Mouse (Mus musculus): ENCODE data around the gene Jph3. TPM values are rescaled to one million over a fixed set of nuclear protein-coding genes. Genes with fewer than 3 reads are reported as not detected.

Gene Jph3
- total and polyA plus RNA-seq, 3 experiments, result 0.15 TPM; not detected in 2

DNA sequence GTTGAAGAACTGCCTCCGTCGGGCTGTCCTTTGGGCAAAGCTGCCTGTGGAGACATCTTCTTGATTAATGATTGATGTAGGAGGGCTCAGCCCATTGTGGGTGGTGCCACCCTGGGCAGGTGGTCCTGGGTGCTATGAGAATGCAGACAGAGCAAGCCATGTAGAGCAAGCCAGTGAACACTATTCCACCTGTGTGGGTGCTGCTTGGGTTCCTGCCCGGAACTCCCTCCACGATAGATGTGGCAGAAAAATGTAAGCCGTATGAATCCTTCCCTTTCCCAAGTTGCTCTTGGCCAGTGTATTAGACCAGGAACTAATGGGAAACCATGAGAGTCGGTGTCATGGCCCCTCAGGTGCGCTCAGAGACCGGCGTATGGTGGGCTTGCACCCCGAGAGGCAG is 11.3 kb downstream of the Jph3 start:
- Histone ChIP-seq H3K4me1 (ENCODE audit: control insufficient read depth in 1 of 2, insufficient read depth in 2 of 2, low read length in 2 of 2) (no peaks in the 10 kb centered on the region), H3K79me2 (ENCODE audit: control insufficient read depth, insufficient read depth, low read length, poor library complexity) (no peaks in the 10 kb centered on the region), H3K9ac (ENCODE audit: control insufficient read depth, low read depth, low read length, poor library complexity, severe bottlenecking) (no peak overlapping the region), H3K27ac (ENCODE audit: control insufficient read depth, low read depth, low read length) (no peak overlapping the region), H3K36me3 (ENCODE audit: control insufficient read depth in 1 of 2, insufficient read depth in 2 of 2, low read length in 2 of 2) (no peaks in the 10 kb centered on the region), H3K27me3 (ENCODE audit: control insufficient read depth in 1 of 2, insufficient read depth in 2 of 2, low read length in 2 of 2) (no peaks in the 10 kb centered on the region), H3K4me3 (ENCODE audit: control insufficient read depth in 1 of 2, insufficient read depth in 1 of 2, low read depth in 2 of 2, low read length in 2 of 2) (no peak overlapping the region), H3K9me3 (replicated peaks; ENCODE audit: insufficient read depth, low read length) (no peaks in the 10 kb centered on the region)
- DNase-seq (ENCODE audit: low read depth, low spot score), result no peak
- TF ChIP-seq ETS1 (IDR thresholded peaks at IDR 0.05; ENCODE audit: low read depth, low read length) (no peak), NRF1 (IDR thresholded peaks at IDR 0.05; ENCODE audit: insufficient read depth, low read depth, low read length, poor library complexity, severe bottlenecking) (no peak), SIN3A (IDR thresholded peaks at IDR 0.05; ENCODE audit: low read length) (no peak), USF1 (IDR thresholded peaks at IDR 0.05; ENCODE audit: low read depth, low read length) (no peak), POLR2A (IDR thresholded peaks at IDR 0.05; ENCODE audit: control insufficient read depth in 1 of 2, insufficient read depth in 1 of 2, low read depth in 1 of 2, low read length in 2 of 2, poor library complexity in 1 of 2) (no peak), GABPA (IDR thresholded peaks at IDR 0.05; ENCODE audit: low read depth, low read length) (no peak), RCOR1 (IDR thresholded peaks at IDR 0.05; ENCODE audit: low read depth, low read length) (no peak)

DNA sequence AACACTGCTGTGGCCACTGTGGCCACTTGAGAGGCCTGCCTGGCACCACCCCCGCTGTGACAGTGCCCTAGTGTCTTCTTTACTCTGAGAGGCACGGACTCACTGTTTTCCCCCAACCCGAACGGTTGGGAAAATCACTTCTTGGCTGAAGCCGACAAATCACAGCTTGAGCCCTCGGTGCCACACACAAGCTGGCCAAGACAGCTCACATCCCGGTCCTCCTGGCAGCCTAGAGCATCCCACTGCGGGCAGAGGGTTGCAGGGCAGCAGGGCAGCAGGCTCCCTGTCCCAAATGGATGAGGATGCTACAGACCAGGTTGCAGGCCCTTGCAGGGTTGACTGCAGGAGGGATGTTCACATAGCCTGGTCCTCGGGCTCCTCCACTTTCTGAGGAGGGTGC is 20.1 kb downstream of the Jph3 start:
- Histone ChIP-seq H3K79me2 (ENCODE audit: control insufficient read depth, insufficient read depth, low read length, poor library complexity) (no peaks in the 10 kb centered on the region), H3K27ac (ENCODE audit: control insufficient read depth, low read depth, low read length) (no peak overlapping the region), H3K4me1 (ENCODE audit: control insufficient read depth in 1 of 2, insufficient read depth in 2 of 2, low read length in 2 of 2) (no peaks in the 10 kb centered on the region), H3K9ac (ENCODE audit: control insufficient read depth, low read depth, low read length, poor library complexity, severe bottlenecking) (no peak overlapping the region), H3K9me3 (replicated peaks; ENCODE audit: insufficient read depth, low read length) (no peaks in the 10 kb centered on the region), H3K27me3 (ENCODE audit: control insufficient read depth in 1 of 2, insufficient read depth in 2 of 2, low read length in 2 of 2) (no peaks in the 10 kb centered on the region), H3K36me3 (ENCODE audit: control insufficient read depth in 1 of 2, insufficient read depth in 2 of 2, low read length in 2 of 2) (no peaks in the 10 kb centered on the region), H3K4me3 (ENCODE audit: control insufficient read depth in 1 of 2, insufficient read depth in 1 of 2, low read depth in 2 of 2, low read length in 2 of 2) (no peak overlapping the region)
- DNase-seq (ENCODE audit: low read depth, low spot score), result no peak
- no peak for TF ChIP-seq POLR2AphosphoS2 (IDR thresholded peaks at IDR 0.05; ENCODE audit: low read length)
- TF ChIP-seq GABPA (IDR thresholded peaks at IDR 0.05; ENCODE audit: low read depth, low read length), result no peak
- no peak for TF ChIP-seq HCFC1 (IDR thresholded peaks at IDR 0.05; ENCODE audit: low read depth, low read length)
- TF ChIP-seq EP300 (IDR thresholded peaks at IDR 0.05; ENCODE audit: low read depth in 1 of 2, low read length in 2 of 2), result no peak
- no peak for TF ChIP-seq MEF2A (IDR thresholded peaks at IDR 0.05; ENCODE audit: extremely low read depth, insufficient replicate concordance, low read depth, low read length, poor library complexity, severe bottlenecking)
- no peak for TF ChIP-seq RCOR1 (IDR thresholded peaks at IDR 0.05; ENCODE audit: low read depth, low read length)
- TF ChIP-seq E2F4 (IDR thresholded peaks at IDR 0.05; ENCODE audit: borderline replicate concordance, low read depth, low read length), result no peak
- TF ChIP-seq CHD2 (IDR thresholded peaks at IDR 0.05; ENCODE audit: low read length), result no peak
- TF ChIP-seq KAT2A (conservative IDR thresholded peaks at IDR 0.05; ENCODE audit: low read depth, low read length), result no peak

- H3K27ac ChIP-seq (ENCODE audit: control insufficient read depth, low read depth, low read length), result no peak overlapping the region
- TF ChIP-seq TBP (IDR thresholded peaks at IDR 0.05; ENCODE audit: low read depth, low read length) (no peak), CTCF (IDR thresholded peaks at IDR 0.05 in 2 of 3, conservative IDR thresholded peaks at IDR 0.05 in 1 of 3; ENCODE audit: control insufficient read depth in 1 of 3, insufficient read depth in 1 of 3, low read depth in 2 of 3, low read length in 3 of 3, poor library complexity in 1 of 3, severe bottlenecking in 1 of 3) (peak; percentile 41 to 55 (median 41))
- H3K4me3 ChIP-seq (ENCODE audit: control insufficient read depth in 1 of 2, insufficient read depth in 1 of 2, low read depth in 2 of 2, low read length in 2 of 2), result no peak overlapping the region
- DNase-seq (ENCODE audit: low read depth, low spot score), result peak; percentile 9
- no peaks in the 10 kb centered on the region for H3K27me3 ChIP-seq (ENCODE audit: control insufficient read depth in 1 of 2, insufficient read depth in 2 of 2, low read length in 2 of 2)
- H3K79me2 ChIP-seq (ENCODE audit: control insufficient read depth, insufficient read depth, low read length, poor library complexity), result no peaks in the 10 kb centered on the region
- no peaks in the 10 kb centered on the region for H3K36me3 ChIP-seq (ENCODE audit: control insufficient read depth in 1 of 2, insufficient read depth in 2 of 2, low read length in 2 of 2)
- no peaks in the 10 kb centered on the region for H3K9me3 ChIP-seq (replicated peaks; ENCODE audit: insufficient read depth, low read length)
- no peaks in the 10 kb centered on the region for H3K4me1 ChIP-seq (ENCODE audit: control insufficient read depth in 1 of 2, insufficient read depth in 2 of 2, low read length in 2 of 2)
- H3K9ac ChIP-seq (ENCODE audit: control insufficient read depth, low read depth, low read length, poor library complexity, severe bottlenecking), result no peak overlapping the region
Measured at GRCm38 (mm10) chr8:121750512-121750911, 21.1 kb downstream of the Jph3 start.
